Mouse (Mus musculus) testis, adult 2 months (tissue): ENCODE results near the gene Cth. TPM values are rescaled to one million over a fixed set of nuclear protein-coding genes. Genes with fewer than 3 reads are reported as not detected.

Source experiments
- H3K27ac ChIP-seq: fragments of 200-500 bp; 2 replicates; pipeline ENCODE4 v1.5.1; 2012; ENCODE audit warnings: low read depth, low read length; ENCODE audit not compliant: control insufficient read depth, insufficient read depth
- H3K27me3 ChIP-seq: fragments of 200-500 bp; 2 replicates; pipeline ENCODE4 v1.6.1; 2012; ENCODE audit warnings: mild to moderate bottlenecking, low read length, moderate library complexity; ENCODE audit not compliant: control insufficient read depth, insufficient read depth
- H3K36me3 ChIP-seq: fragments of 200-500 bp; 2 replicates; pipeline ENCODE4 v1.6.1; 2012; ENCODE audit warnings: mild to moderate bottlenecking, low read length; ENCODE audit not compliant: control insufficient read depth, insufficient read depth
- H3K4me1 ChIP-seq: fragments of 200-500 bp; 2 replicates; pipeline ENCODE4 v1.6.1; 2012; ENCODE audit warnings: low read length; ENCODE audit not compliant: control insufficient read depth, insufficient read depth
- H3K4me3 ChIP-seq: fragments of 200-500 bp; 2 replicates; pipeline ENCODE4 v1.5.1; 2012; ENCODE audit warnings: low read depth, mild to moderate bottlenecking, low read length, moderate library complexity, mixed read lengths; ENCODE audit not compliant: control insufficient read depth
- CTCF ChIP-seq: fragments of 200-500 bp; IDR thresholded peaks from 2 replicates; pipeline ENCODE4 v1.5.1; 2012; ENCODE audit warnings: low read depth, mild to moderate bottlenecking, inconsistent platforms, low read length, moderate library complexity; ENCODE audit not compliant: control insufficient read depth, insufficient read depth, insufficient replicate concordance
- POLR2A ChIP-seq: fragments of 200-500 bp; IDR thresholded peaks from 2 replicates; pipeline ENCODE4 v1.6.1; 2012; ENCODE audit warnings: low read depth, mild to moderate bottlenecking, inconsistent platforms, low read length, moderate library complexity; ENCODE audit not compliant: control insufficient read depth
- polyA plus RNA-seq: library from polyadenylated mRNA; depleted of rRNA; stranded (reverse); fragments of >200 nt; gene quantifications from 2 replicates; pipeline ENCODE4 v1.2.3, GENCODE M21; 2012; rRNA removed

The Cth gene
- 0.98 and 2.5 TPM in 2 replicates for polyA plus RNA-seq

- no peaks in the 10 kb centered on the region for H3K36me3 ChIP-seq
- TF ChIP-seq CTCF (no peak), POLR2A (peak; percentile 75; the same call in 1 of the 2 replicates)
- peaks cover 9% of the 10 kb centered on the region for H3K4me1 ChIP-seq
- no peak within 1 kb of the TSS for H3K27ac ChIP-seq
- no peaks in the 10 kb centered on the region for H3K27me3 ChIP-seq
- peak within 1 kb of the TSS; percentile 80 for H3K4me3 ChIP-seq
These were observed at the start of gene Cth for GRCm38 (mm10) chr3:157924692-157925328. Cth (minus strand) TSS chr3:157925077.

- no peaks in the 10 kb centered on the region for H3K4me1 ChIP-seq
- no peaks in the 10 kb centered on the region for H3K36me3 ChIP-seq
- no peaks in the 10 kb centered on the region for H3K27me3 ChIP-seq
- H3K4me3 ChIP-seq: no peak overlapping the region
- TF ChIP-seq POLR2A (no peak), CTCF (no peak)
- H3K27ac ChIP-seq: no peak overlapping the region
These were observed 48.4 kb upstream of the Cth start for GRCm38 (mm10) chr3:157973236-157973635.

- Histone ChIP-seq H3K36me3 (no peaks in the 10 kb centered on the region), H3K27me3 (no peaks in the 10 kb centered on the region), H3K4me3 (no peak overlapping the region), H3K4me1 (no peaks in the 10 kb centered on the region), H3K27ac (no peak overlapping the region)
- TF ChIP-seq CTCF: no peak
- TF ChIP-seq POLR2A: no peak
These were observed 46.3 kb upstream of the Cth start for GRCm38 (mm10) chr3:157971151-157971550.

- no peak overlapping the region for H3K4me3 ChIP-seq
- no peaks in the 10 kb centered on the region for H3K27me3 ChIP-seq
- H3K36me3 ChIP-seq: no peaks in the 10 kb centered on the region; the same call in 1 of the 2 replicates
- H3K4me1 ChIP-seq: no peaks in the 10 kb centered on the region
- H3K27ac ChIP-seq: no peak overlapping the region
- no peak for TF ChIP-seq POLR2A
These were observed 32.4 kb upstream of the Cth start for GRCm38 (mm10) chr3:157957320-157957719.

- no peak overlapping the region for H3K4me3 ChIP-seq
- TF ChIP-seq POLR2A (no peak), CTCF (no peak)
- H3K27me3 ChIP-seq: no peaks in the 10 kb centered on the region
- no peaks in the 10 kb centered on the region; the same call in 1 of the 2 replicates for H3K36me3 ChIP-seq
- H3K4me1 ChIP-seq: peaks cover 2% of the 10 kb centered on the region; the same call in 1 of the 2 replicates
- H3K27ac ChIP-seq: no peak overlapping the region
These were observed 31.3 kb upstream of the Cth start for GRCm38 (mm10) chr3:157956201-157956600.

- Histone ChIP-seq H3K4me3 (no peak overlapping the region), H3K27ac (no peak overlapping the region), H3K27me3 (no peaks in the 10 kb centered on the region), H3K4me1 (peaks cover 2% of the 10 kb centered on the region; the same call in 1 of the 2 replicates), H3K36me3 (no peaks in the 10 kb centered on the region; the same call in 1 of the 2 replicates)
- TF ChIP-seq CTCF: no peak
- no peak for TF ChIP-seq POLR2A
These were observed 30.6 kb upstream of the Cth start for GRCm38 (mm10) chr3:157955466-157955865.

GRCm38 (mm10) chr3:157952716-157953115 is 27.8 kb upstream of the Cth start:
- Histone ChIP-seq H3K27ac (no peak overlapping the region), H3K4me1 (peaks cover 4% of the 10 kb centered on the region), H3K27me3 (no peaks in the 10 kb centered on the region), H3K4me3 (no peak overlapping the region), H3K36me3 (no peaks in the 10 kb centered on the region)
- TF ChIP-seq POLR2A: no peak
- no peak for TF ChIP-seq CTCF
